Mouse (Mus musculus): Measurements from ENCODE around the gene Gm21083. TPM values are rescaled to one million over a fixed set of nuclear protein-coding genes. Genes with fewer than 3 reads are reported as not detected.
"Not testable (repeated sequence)": the region's sequence is repeated elsewhere in the genome, so short reads cannot be mapped to it uniquely, and the experiment has no call there.

Gene Gm21083
- not detected in 2 replicates for polyA plus RNA-seq (2016; fragmentation: Nextera tagmentation; extraction: Ambion mirVana)

- H3K4me1 ChIP-seq; H3K27ac ChIP-seq; H3K36me3 ChIP-seq; H3K4me2 ChIP-seq (replicated peaks); H3K9ac ChIP-seq; H3K9me3 ChIP-seq; ATAC-seq (ENCODE audit: low FRiP score, low read depth); H3K27me3 ChIP-seq (replicated peaks); H3K4me3 ChIP-seq: not testable (repeated sequence)
- WGBS: 57% methylated on average over 1 of the region's 1 CpGs
Measured at GRCm38 (mm10) chr5:15577033-15577432, at the start of gene Gm21083. Gm21083 (plus strand) TSS chr5:15577333.

GRCm38 (mm10) chr5:15529122-15529521 lies 48.0 kb upstream of the Gm21083 start, which contains the start of gene Gm21190:
Gm21190 (minus strand) TSS chr5:15529222.
- not testable (repeated sequence) for H3K27me3 ChIP-seq (replicated peaks); H3K4me1 ChIP-seq; H3K4me2 ChIP-seq (replicated peaks); H3K9ac ChIP-seq; H3K27ac ChIP-seq; H3K4me3 ChIP-seq; ATAC-seq (ENCODE audit: low FRiP score, low read depth); H3K36me3 ChIP-seq
- 43% methylated on average over 1 of the region's 1 CpGs for WGBS
- H3K9me3 ChIP-seq: peaks cover 30% of the 10 kb centered on the region

- 82% methylated on average over 6 of the region's 6 CpGs for WGBS
- not testable (repeated sequence) for H3K4me2 ChIP-seq (replicated peaks); H3K9ac ChIP-seq; H3K27me3 ChIP-seq (replicated peaks); H3K4me1 ChIP-seq; ATAC-seq (ENCODE audit: low FRiP score, low read depth); H3K4me3 ChIP-seq; H3K27ac ChIP-seq; H3K36me3 ChIP-seq
- H3K9me3 ChIP-seq: peaks cover 15% of the 10 kb centered on the region
Measured at GRCm38 (mm10) chr5:15548642-15549041, 28.5 kb upstream of the Gm21083 start.

GRCm38 (mm10) chr5:15549134-15549533 lies 28.0 kb upstream of the Gm21083 start:
- not testable (repeated sequence) for H3K4me2 ChIP-seq (replicated peaks)
- 51% methylated on average over 1 of the region's 1 CpGs for WGBS

GRCm38 (mm10) chr5:15549606-15550005 lies 27.5 kb upstream of the Gm21083 start:
- H3K9ac ChIP-seq; H3K36me3 ChIP-seq; H3K27me3 ChIP-seq (replicated peaks); H3K27ac ChIP-seq; H3K4me1 ChIP-seq; H3K4me3 ChIP-seq; ATAC-seq (ENCODE audit: low FRiP score, low read depth); H3K4me2 ChIP-seq (replicated peaks): not testable (repeated sequence)
- 15% methylated on average over 3 of the region's 3 CpGs for WGBS
- peaks cover 20% of the 10 kb centered on the region for H3K9me3 ChIP-seq

More at GRCm38 (mm10) chr5:15549134-15549533, 28.0 kb upstream of the Gm21083 start:
- H3K4me1 ChIP-seq; ATAC-seq (ENCODE audit: low FRiP score, low read depth); H3K36me3 ChIP-seq; H3K27me3 ChIP-seq (replicated peaks); H3K4me3 ChIP-seq; H3K27ac ChIP-seq; H3K9ac ChIP-seq: not testable (repeated sequence)
- peaks cover 16% of the 10 kb centered on the region for H3K9me3 ChIP-seq

- not testable (repeated sequence) for ATAC-seq (ENCODE audit: low FRiP score, low read depth); H3K27me3 ChIP-seq (replicated peaks); H3K4me1 ChIP-seq; H3K4me2 ChIP-seq (replicated peaks); H3K9ac ChIP-seq; H3K4me3 ChIP-seq; H3K36me3 ChIP-seq; H3K27ac ChIP-seq
- peaks cover 32% of the 10 kb centered on the region for H3K9me3 ChIP-seq
- WGBS: 76% methylated on average over 1 of the region's 1 CpGs
Measured at GRCm38 (mm10) chr5:15558654-15559053, 18.5 kb upstream of the Gm21083 start.

- H3K36me3 ChIP-seq; H3K27me3 ChIP-seq (replicated peaks); H3K4me3 ChIP-seq; H3K9ac ChIP-seq; H3K4me1 ChIP-seq; H3K4me2 ChIP-seq (replicated peaks); H3K27ac ChIP-seq: not testable (repeated sequence)
- 86% methylated on average over 3 of the region's 3 CpGs for WGBS
- ATAC-seq (ENCODE audit: low FRiP score, low read depth): peak; percentile 42; the same call in 1 of the 2 replicates
- H3K9me3 ChIP-seq: peaks cover 17% of the 10 kb centered on the region
Measured at GRCm38 (mm10) chr5:15561425-15562264, 15.5 kb upstream of the Gm21083 start.

- ATAC-seq (ENCODE audit: low FRiP score, low read depth); H3K9ac ChIP-seq; H3K27me3 ChIP-seq (replicated peaks); H3K36me3 ChIP-seq; H3K4me2 ChIP-seq (replicated peaks); H3K4me1 ChIP-seq; H3K27ac ChIP-seq; H3K4me3 ChIP-seq: not testable (repeated sequence)
- H3K9me3 ChIP-seq: peaks cover 13% of the 10 kb centered on the region
Measured at GRCm38 (mm10) chr5:15573735-15574134, 3.4 kb upstream of the Gm21083 start.

- not testable (repeated sequence) for H3K4me2 ChIP-seq (replicated peaks); H3K27ac ChIP-seq; H3K36me3 ChIP-seq; H3K9me3 ChIP-seq; ATAC-seq (ENCODE audit: low FRiP score, low read depth); H3K9ac ChIP-seq; H3K4me1 ChIP-seq; H3K4me3 ChIP-seq; H3K27me3 ChIP-seq (replicated peaks)
Measured at GRCm38 (mm10) chr5:15586351-15586750, 9.2 kb downstream of the Gm21083 start.

GRCm38 (mm10) chr5:15588291-15588690 lies 11.2 kb downstream of the Gm21083 start:
- H3K27me3 ChIP-seq (replicated peaks); H3K36me3 ChIP-seq; H3K9me3 ChIP-seq; ATAC-seq (ENCODE audit: low FRiP score, low read depth); H3K4me3 ChIP-seq; H3K4me1 ChIP-seq; H3K4me2 ChIP-seq (replicated peaks); H3K27ac ChIP-seq; H3K9ac ChIP-seq: not testable (repeated sequence)
- 36% methylated on average over 6 of the region's 6 CpGs for WGBS

- H3K9ac ChIP-seq; H3K4me2 ChIP-seq (replicated peaks); H3K4me1 ChIP-seq; H3K27ac ChIP-seq; H3K4me3 ChIP-seq; H3K27me3 ChIP-seq (replicated peaks); ATAC-seq (ENCODE audit: low FRiP score, low read depth); H3K36me3 ChIP-seq; H3K9me3 ChIP-seq: not testable (repeated sequence)
- WGBS: 55% methylated on average over 5 of the region's 5 CpGs
Measured at GRCm38 (mm10) chr5:15590635-15591034, 13.5 kb downstream of the Gm21083 start.

GRCm38 (mm10) chr5:15591577-15591976 lies 14.4 kb downstream of the Gm21083 start:
- not testable (repeated sequence) for H3K4me1 ChIP-seq; H3K4me3 ChIP-seq; H3K9ac ChIP-seq; H3K27ac ChIP-seq; H3K27me3 ChIP-seq (replicated peaks); H3K36me3 ChIP-seq; H3K4me2 ChIP-seq (replicated peaks)
- 0 out of 2 replicates have a peak, but pooled peaks have one; percentile 21 for ATAC-seq (ENCODE audit: low FRiP score, low read depth)
- 78% methylated on average over 2 of the region's 2 CpGs for WGBS
- H3K9me3 ChIP-seq: 0 out of 2 replicates have a peak, but pooled peaks cover 12% of the 10 kb centered on the region

GRCm38 (mm10) chr5:15598831-15599230 lies 21.7 kb downstream of the Gm21083 start:
- H3K4me3 ChIP-seq; ATAC-seq (ENCODE audit: low FRiP score, low read depth); H3K4me2 ChIP-seq (replicated peaks); H3K36me3 ChIP-seq; H3K27me3 ChIP-seq (replicated peaks); H3K4me1 ChIP-seq; H3K27ac ChIP-seq; H3K9ac ChIP-seq: not testable (repeated sequence)
- H3K9me3 ChIP-seq: peaks cover 29% of the 10 kb centered on the region

All from neural tube, embryonic 12.5 days (tissue).